Mouse (Mus musculus): ENCODE data around the gene Ddah2. TPM values are rescaled to one million over a fixed set of nuclear protein-coding genes. Genes with fewer than 3 reads are reported as not detected.

The Ddah2 gene
- 0.64 TPM for total RNA-seq (2023)

DNA sequence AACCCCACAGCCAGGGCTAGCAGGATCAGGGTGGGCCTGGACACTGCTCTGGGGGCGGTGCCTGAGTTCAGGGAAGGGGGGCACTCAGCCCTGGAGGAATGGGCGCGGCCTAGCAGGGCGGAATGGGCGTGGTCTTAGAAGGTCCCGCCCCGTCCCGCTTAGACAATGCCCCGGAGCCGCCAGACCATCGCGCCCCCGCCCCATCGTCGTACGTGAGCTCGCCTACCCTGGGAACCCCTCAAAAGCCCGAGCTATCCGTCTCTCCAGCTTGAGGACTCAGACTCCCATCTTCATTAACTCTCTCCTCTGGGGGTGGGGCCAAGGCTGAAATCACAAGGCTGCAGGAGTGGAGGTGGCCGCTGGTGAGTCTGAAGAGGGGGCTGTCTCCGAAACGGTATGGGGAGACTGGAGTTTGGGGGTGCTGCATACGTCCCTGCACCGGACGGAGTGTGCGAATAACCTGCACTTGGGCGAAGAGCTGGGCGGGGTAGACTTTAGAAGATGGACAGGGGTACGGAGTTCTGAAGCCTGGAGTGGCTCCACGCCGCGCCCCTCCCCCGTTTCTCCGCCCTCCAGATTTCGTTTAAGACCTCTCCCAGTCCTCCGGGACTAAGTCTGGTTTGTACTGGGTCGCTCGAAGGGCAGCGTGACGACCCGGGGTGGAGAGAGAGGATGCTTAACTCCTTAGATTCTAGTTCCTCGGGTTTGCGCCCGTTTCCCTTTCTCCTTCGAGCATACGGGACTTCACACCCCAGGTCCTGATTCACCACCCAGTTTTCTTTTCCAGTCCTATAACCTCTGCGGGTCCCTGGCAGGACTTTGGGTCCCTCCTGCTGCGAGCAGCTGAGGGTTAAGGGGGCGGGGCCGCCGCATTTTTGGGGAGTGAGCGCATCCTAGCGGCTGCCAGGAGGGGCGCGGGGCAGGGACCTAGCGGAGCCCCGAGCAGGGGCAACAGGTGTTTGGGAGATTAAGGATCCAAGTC, at the start of gene Ddah2:
Gene Ddah2, plus strand, starts transcription at position 125 of the 982 bp plus-strand sequence.

DNA sequence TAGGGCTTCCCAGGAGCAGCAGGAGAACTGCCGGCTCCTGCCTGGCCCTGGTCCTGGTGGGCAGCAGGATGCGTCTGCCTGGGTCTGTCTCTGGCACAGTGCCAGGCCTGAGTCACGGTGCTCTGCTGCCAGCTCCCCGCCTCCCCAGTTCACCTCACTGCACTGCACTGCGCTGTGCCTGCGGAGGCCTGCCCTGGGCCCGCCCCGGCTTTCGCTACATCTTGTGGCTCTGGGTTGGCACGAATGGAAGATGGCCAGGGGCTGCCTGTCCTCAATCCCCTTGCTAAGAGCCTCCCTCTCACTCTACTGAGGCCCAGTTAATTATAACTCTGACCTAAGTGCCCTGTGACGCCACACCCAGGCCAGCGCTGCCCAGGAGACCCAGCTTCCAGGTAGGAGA, 42.5 kb upstream of the Ddah2 start, which contains the start of gene Vwa7:
Gene Vwa7, plus strand, starts transcription at position 204 of the 400 bp plus-strand sequence.

DNA sequence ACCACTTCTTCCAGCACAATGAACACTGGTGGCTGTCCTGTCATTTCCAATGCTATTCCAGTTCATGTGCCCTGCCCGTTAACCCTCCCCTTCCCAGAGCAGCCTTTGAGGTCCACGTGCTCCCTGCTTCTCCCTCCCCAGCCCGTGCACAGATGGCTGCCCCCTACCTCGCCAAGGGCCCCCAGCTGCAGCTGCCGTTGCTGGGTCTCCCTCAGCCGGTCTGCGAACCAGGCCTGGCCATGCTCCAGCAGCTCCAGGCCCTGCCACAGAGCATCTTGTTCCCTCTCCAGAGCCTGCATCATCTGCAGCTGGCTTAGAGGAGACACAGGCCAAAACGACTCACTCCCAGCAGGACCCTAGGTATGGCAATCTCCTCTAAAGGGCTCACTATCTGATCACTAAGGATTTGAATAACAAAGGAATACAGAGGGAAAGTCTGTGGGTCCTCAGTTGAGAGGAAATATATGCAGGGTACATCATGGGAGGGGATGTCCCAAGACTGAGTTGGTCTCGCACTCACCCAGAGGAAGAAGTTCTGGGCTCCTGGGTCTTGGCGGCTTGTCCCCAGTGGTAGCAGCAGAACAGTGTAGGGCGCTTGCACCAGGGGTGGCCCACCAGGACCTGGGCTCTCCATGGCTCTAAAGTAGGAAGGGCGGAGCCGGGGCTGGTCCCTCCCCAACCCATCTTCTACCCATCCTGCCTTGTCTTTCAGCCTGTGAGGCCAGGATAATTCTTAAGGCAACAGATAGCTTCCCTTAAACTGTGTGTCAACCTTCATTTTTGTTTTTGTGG, 31.4 kb upstream of the Ddah2 start, which contains the start of gene Sapcd1:
Gene Sapcd1, minus strand, starts transcription at position 740 of the 792 bp plus-strand sequence.

GRCm38 (mm10) chr17:35046681-35047455, 12.0 kb upstream of the Ddah2 start, which contains the start of gene Msh5:
Gene Msh5, minus strand, starts transcription at chr17:35046745.

GRCm38 (mm10) chr17:35049561-35050016, 9.2 kb upstream of the Ddah2 start, which contains the start of gene Clic1:
Gene Clic1, plus strand, starts transcription at chr17:35049966.

DNA sequence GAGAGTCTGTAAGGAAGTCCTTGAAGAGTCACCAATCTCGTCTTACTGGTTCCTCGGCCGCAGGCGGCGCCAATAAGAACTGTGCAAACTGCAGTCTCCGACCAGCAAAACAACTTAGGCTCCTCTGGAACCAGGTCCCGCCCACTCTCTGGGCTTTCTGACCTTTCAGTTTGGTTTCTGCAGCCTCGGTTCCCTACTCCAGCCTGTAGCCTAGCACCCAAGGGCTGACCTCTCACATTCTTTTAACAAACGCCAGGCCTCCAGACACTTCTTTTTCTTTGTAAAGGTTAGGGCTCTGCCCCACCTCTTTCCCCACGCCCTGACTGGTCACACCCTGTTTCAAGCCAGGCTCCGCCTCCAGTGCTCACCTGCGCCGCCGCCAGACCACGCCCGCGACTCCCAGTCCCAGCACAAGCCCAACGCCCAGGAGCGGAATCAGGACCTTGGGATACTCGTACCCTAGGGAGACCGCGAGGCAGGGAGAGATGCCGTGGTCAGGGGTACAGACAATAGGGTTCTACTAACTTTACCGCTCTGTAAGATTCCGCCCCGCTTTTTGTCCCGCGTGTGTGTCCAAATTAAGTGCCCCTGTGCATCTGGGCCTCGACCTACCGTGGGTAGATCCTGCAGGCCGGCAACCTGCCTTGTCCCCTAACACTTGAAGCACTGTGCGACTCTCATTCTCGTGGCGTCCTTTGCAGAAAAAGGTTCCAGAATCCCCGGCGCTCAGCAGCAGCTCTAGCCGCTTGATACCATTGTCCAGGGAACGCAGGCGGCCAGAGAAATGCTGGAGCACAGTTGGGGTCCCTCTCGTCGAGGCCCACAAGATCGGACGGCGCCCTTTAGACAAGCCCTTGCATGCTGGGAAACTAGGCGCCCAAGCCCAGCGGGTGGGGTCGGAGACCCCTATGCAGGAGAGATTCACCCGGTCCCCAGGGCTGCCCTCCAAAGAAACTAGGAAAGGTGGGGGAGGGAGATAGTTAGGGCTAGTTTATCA, 6.4 kb downstream of the Ddah2 start, which contains the start of gene Ly6g6c:
Gene Ly6g6c, plus strand, starts transcription at position 438 of the 997 bp plus-strand sequence.

DNA sequence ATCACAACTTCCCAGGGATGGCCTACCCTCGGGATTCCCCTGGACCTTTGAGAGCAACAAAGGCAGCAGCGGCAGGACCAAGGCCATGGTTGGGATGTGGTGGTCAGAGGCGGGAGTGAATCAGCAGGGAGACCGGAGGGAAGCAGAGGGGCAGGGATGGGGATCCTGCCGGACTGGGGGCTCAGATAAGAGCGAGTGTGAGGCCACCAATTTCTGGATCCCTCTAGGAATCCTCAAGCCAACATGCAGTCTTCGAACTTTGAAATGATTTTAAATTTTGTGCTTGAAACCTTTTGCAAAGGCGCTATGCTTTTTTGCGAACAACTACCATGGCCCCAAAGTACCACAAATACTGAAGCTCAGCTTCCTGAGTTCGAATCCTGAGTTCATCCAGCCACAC, 7.2 kb downstream of the Ddah2 start, which contains the start of gene Mpig6b:
Gene Mpig6b, minus strand, starts transcription at position 101 of the 400 bp plus-strand sequence.

GRCm38 (mm10) chr17:35076507-35077176, 17.8 kb downstream of the Ddah2 start, which contains the start of gene Ly6g6e:
Gene Ly6g6e, plus strand, starts transcription at chr17:35076902.

DNA sequence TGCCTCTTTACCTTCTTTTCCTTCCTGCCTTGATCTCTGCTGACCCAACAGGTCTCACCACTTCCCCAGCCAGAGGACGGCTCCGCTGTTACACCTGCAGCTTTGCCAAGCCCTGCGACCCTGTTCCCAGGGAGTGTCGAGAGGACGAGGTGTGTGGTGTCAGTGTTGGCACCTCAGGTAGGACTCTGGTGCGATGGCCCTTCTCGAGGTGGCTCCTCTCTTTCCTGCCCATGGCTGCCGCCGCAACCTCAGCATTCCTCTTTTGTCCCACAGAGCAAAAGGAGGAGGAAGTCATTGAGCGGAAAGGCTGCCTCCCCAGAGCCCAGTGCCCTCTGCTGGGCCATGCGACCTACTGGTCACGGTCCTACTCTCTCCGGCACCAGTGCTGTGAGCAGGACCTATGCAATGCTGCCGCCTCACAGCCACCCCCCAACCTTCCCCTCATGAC, 19.0 kb downstream of the Ddah2 start, which contains the start of gene Ly6g6d:
Gene Ly6g6d, minus strand, starts transcription at position 280 of the 448 bp plus-strand sequence.

DNA sequence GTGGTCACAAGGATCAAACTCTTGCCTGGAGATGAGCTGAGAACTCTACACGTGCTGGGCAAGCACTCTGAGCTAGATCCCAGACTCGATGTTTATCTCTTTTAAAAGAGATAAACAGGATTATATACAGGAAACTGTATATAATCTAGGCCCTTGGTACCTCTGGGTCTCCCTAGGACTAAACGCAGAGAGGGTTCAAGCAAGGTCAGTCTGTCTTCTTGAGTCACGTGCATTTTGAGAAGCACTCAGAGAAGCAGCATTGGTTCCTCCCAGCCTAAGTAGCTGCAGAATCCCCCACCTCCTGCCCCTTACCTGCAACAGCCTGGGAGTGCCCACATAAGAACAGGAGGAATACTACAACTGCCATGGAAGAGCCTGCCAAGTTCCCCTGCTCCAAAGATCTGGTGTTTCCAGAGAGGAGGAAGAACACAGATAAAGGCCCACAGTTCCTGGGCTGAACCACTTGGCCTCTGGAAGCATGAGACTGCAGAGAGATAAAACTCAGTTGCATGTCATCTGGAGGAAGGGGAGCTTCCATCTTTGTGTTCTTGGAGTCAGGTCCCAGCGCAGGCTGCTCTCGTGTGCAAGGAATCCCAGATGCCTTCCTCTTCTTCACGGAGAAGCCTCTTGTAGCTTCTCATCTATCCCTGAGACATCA, 26.5 kb downstream of the Ddah2 start, which contains the start of gene Ly6g6f:
Gene Ly6g6f, minus strand, starts transcription at position 403 of the 658 bp plus-strand sequence.

GRCm38 (mm10) chr17:35088825-35089644, 30.2 kb downstream of the Ddah2 start, which contains the start of gene Abhd16a:
Gene Abhd16a, plus strand, starts transcription at chr17:35089263.

DNA sequence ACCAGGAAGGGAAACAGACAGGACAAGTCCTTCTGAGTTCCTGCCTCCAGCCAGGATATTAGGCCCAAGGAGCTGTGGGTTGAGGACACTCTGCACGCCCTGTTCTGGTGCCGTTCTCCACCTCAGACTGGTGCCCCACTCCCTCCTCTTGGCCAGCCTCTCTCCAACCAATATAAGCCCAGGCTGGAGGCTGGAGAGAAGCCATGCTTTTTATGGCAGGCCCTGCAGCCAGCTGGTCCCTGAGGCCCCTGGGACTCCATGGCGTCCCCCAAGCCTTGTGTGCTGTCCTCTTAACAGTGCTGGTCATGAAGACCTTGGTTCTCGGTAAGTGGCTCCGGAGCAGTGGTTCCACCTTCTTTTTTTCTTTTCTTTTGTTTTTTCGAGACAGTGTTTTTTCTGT, 49.3 kb downstream of the Ddah2 start, which contains the start of gene Ly6g5c:
Gene Ly6g5c, plus strand, starts transcription at position 183 of the 400 bp plus-strand sequence.

Other genes starting within 250 kb of the Ddah2 start
- 62.5 TPM for gene Stk19, start 222.1 kb upstream of the Ddah2 start, total RNA-seq (2023)
- 76.5 TPM for gene Dxo, start 222.0 kb upstream of the Ddah2 start, total RNA-seq (2023)
- gene Skiv2l, start 208.8 kb upstream of the Ddah2 start, total RNA-seq (2023): 106 TPM
- 31.0 TPM for gene Nelfe, start 208.6 kb upstream of the Ddah2 start, total RNA-seq (2023)
- gene Cfb, start 196.5 kb upstream of the Ddah2 start, total RNA-seq (2023): 0.61 TPM
- 5.4 TPM for gene Zbtb12, start 179.6 kb upstream of the Ddah2 start, total RNA-seq (2023)
- not detected for gene Gm20547, start 177.0 kb upstream of the Ddah2 start, total RNA-seq (2023)
- 1.9 TPM for gene C2, start 160.8 kb upstream of the Ddah2 start, total RNA-seq (2023)
- gene Ehmt2, start 160.6 kb upstream of the Ddah2 start, total RNA-seq (2023): 120 TPM
- not detected for gene Slc44a4, start 144.6 kb upstream of the Ddah2 start, total RNA-seq (2023)
- gene Neu1, start 127.8 kb upstream of the Ddah2 start, total RNA-seq (2023): 55.1 TPM
- gene Hspa1b, start 99.8 kb upstream of the Ddah2 start, total RNA-seq (2023): 83.6 TPM
- gene Gm20481, start 89.1 kb upstream of the Ddah2 start, total RNA-seq (2023): not detected
- 42.1 TPM for gene Hspa1a, start 86.9 kb upstream of the Ddah2 start, total RNA-seq (2023)
- not detected for gene Hspa1l, start 86.3 kb upstream of the Ddah2 start, total RNA-seq (2023)
- 27.1 TPM for gene Lsm2, start 77.2 kb upstream of the Ddah2 start, total RNA-seq (2023)
- 98.2 TPM for gene Vars, start 58.0 kb upstream of the Ddah2 start, total RNA-seq (2023)
- 0.80 TPM for gene Vwa7, start 42.5 kb upstream of the Ddah2 start, total RNA-seq (2023)
- gene Sapcd1, start 31.0 kb upstream of the Ddah2 start, total RNA-seq (2023): 0.70 TPM
- 2.9 TPM for gene Msh5, start 12.3 kb upstream of the Ddah2 start, total RNA-seq (2023)
- gene Clic1, start 9.1 kb upstream of the Ddah2 start, total RNA-seq (2023): 149 TPM
- not detected for gene Ly6g6c, start 6.4 kb downstream of the Ddah2 start, total RNA-seq (2023)
- not detected for gene Mpig6b, start 7.1 kb downstream of the Ddah2 start, total RNA-seq (2023)
- gene Ly6g6e, start 17.9 kb downstream of the Ddah2 start, total RNA-seq (2023): not detected
- not detected for gene Ly6g6d, start 19.0 kb downstream of the Ddah2 start, total RNA-seq (2023)
- gene Ly6g6f, start 26.6 kb downstream of the Ddah2 start, total RNA-seq (2023): not detected
- gene Abhd16a, start 30.2 kb downstream of the Ddah2 start, total RNA-seq (2023): 70.2 TPM
- not detected for gene Ly6g5c, start 49.2 kb downstream of the Ddah2 start, total RNA-seq (2023)
- gene Ly6g5b, start 56.4 kb downstream of the Ddah2 start, total RNA-seq (2023): 0.61 TPM
- 22.8 TPM for gene Gpank1, start 62.4 kb downstream of the Ddah2 start, total RNA-seq (2023)
- 143 TPM for gene Csnk2b, start 63.0 kb downstream of the Ddah2 start, total RNA-seq (2023)
- 21.0 TPM for gene D17H6S53E, start 67.3 kb downstream of the Ddah2 start, total RNA-seq (2023)
- not detected for gene Apom, start 73.0 kb downstream of the Ddah2 start, total RNA-seq (2023)
- gene Bag6, start 76.1 kb downstream of the Ddah2 start, total RNA-seq (2023): 377 TPM
- 311 TPM for gene Prrc2a, start 105.9 kb downstream of the Ddah2 start, total RNA-seq (2023)
- gene Aif1, start 117.0 kb downstream of the Ddah2 start, total RNA-seq (2023): 2.4 TPM
- gene Lst1, start 129.4 kb downstream of the Ddah2 start, total RNA-seq (2023): 19.8 TPM
- gene Ltb, start 135.4 kb downstream of the Ddah2 start, total RNA-seq (2023): 515 TPM
- gene Tnf, start 143.0 kb downstream of the Ddah2 start, total RNA-seq (2023): 17.4 TPM
- gene Lta, start 146.3 kb downstream of the Ddah2 start, total RNA-seq (2023): 16.4 TPM
- gene Gm16181, start 161.8 kb downstream of the Ddah2 start, total RNA-seq (2023): not detected
- gene Atp6v1g2, start 174.6 kb downstream of the Ddah2 start, total RNA-seq (2023): 2.9 TPM
- gene Nfkbil1, start 176.8 kb downstream of the Ddah2 start, total RNA-seq (2023): 12.2 TPM
- gene Ddx39b, start 182.7 kb downstream of the Ddah2 start, total RNA-seq (2023): 460 TPM
- gene H2-D1, start 203.7 kb downstream of the Ddah2 start, total RNA-seq (2023): 2,305 TPM

All from CD8-positive naive resting alpha-beta T cell, adult 57 days (primary cell).